Mouse (Mus musculus) bone marrow macrophage, adult 2 months (primary cell): ENCODE data around the gene D1Pas1.

Source experiments
- CTCF ChIP-seq: IDR thresholded peaks from 2 replicates; pipeline ENCODE4 v1.5.1; 2012; ENCODE audit warnings: low read depth, mild to moderate bottlenecking, low read length, moderate library complexity
- POLR2A ChIP-seq: IDR thresholded peaks from 2 replicates; pipeline ENCODE4 v1.6.1; 2012; ENCODE audit warnings: mild to moderate bottlenecking, low read depth, low read length, borderline replicate concordance

DNA sequence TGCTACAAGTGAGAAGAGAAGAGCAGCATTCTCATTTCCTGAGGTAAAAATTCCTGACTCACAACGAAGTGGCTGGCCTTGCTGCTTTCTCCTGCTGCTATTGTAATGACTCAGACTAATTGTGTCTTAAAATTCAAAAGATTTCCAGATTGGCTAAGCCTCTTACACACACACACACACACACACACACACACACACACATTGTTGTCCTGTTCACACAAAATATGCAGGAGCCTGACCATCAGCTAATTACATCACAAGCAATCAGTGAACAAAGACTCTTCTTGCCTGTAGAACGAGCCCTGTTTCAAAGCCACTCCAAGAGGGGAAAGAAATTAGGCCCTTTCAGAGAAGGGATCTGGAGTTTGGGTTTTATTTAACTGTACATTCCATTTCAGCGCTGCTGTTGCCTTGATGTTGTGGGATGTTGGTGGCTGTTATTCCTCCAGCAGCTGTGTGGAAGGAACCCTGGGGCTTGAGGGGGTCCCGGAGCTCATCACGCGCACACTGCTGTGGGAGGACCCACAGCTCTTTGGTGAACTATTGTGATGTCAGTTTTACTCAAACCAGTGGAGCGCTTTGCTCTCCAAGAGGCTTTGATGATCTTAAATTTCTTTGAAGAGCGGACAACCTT is 40.8 kb upstream of the D1Pas1 start:
- TF ChIP-seq CTCF (no peak), POLR2A (no peak)
